Mouse (Mus musculus) kidney, adult 2 months (tissue): Measurements from ENCODE around the gene Mrps12.

Experiments
- CTCF ChIP-seq: fragments of 200-500 bp; conservative IDR thresholded peaks from 2 replicates; pipeline ENCODE4 v1.5.1; 2011; ENCODE audit warnings: low read depth, mild to moderate bottlenecking, control low read depth, low read length, moderate library complexity, mixed read lengths; ENCODE audit not compliant: insufficient read depth, insufficient read length
- POLR2A ChIP-seq: fragments of 200-500 bp; IDR thresholded peaks from one replicate; pipeline ENCODE4 v1.6.1; 2011; ENCODE audit warnings: low read depth, low read length, control low read depth

DNA sequence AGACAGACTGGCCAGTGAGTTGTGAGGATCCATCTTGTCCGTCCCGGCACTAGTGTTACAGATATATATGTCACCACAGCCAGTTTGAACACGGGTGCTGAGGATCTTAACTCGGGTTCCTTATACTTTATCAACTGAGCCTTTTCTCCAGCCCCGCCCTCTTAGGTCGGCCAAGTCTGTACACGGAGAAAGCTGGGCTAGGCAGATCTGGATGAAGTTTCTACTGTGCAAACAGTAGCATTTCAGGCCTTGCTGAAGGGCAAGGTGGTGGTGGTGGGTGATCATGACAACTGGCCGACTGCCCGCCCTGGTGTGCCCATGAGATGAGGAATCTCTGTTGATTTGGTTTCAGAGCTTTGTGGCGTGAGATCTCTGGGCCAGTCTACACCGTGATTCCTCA, 44.3 kb downstream of the Mrps12 start:
- TF ChIP-seq CTCF (no peak), POLR2A (no peak)
